Mouse (Mus musculus) MEL (cell line): ENCODE measurements at regions not wholly inside any gene's neighbourhood (a gene's known extent, or its start where the extent isn't known, plus 50 kb on each side); places are given as distances from the start of the nearest gene placed in this dataset.

Experiments
- CTCF ChIP-seq, 3 experiments: IDR thresholded peaks in 2 of 3; conservative IDR thresholded peaks in 1 of 3; 2 replicates each; pipeline ENCODE4 v1.5.1; 2011 to 2012; ENCODE audit warnings: low read length in 3 of 3, low read depth in 2 of 3, mild to moderate bottlenecking in 2 of 3, improper control_type of control experiment in 1 of 3, inconsistent platforms in 1 of 3, mixed read lengths in 1 of 3, moderate library complexity in 1 of 3; ENCODE audit not compliant: control insufficient read depth in 1 of 3, insufficient read depth in 1 of 3, poor library complexity in 1 of 3, severe bottlenecking in 1 of 3
- EP300 ChIP-seq, 2 experiments: IDR thresholded peaks; 2 replicates each; pipeline ENCODE4 v1.6.1; 2011; ENCODE audit warnings: improper control_type of control experiment in 2 of 2, low read length in 2 of 2, low read depth in 1 of 2, mild to moderate bottlenecking in 1 of 2
- GATA1 ChIP-seq: IDR thresholded peaks from 2 replicates; pipeline ENCODE4 v1.6.1; 2011; ENCODE audit warnings: low read depth, low read length, improper control_type of control experiment
- HCFC1 ChIP-seq: IDR thresholded peaks from 2 replicates; pipeline ENCODE4 v1.6.1; 2012; ENCODE audit warnings: low read depth, mild to moderate bottlenecking, inconsistent platforms, low read length, improper control_type of control experiment, moderate library complexity
- MAFK ChIP-seq: IDR thresholded peaks from 2 replicates; pipeline ENCODE4 v1.6.1; 2011; ENCODE audit warnings: low read depth, mild to moderate bottlenecking, low read length, improper control_type of control experiment, borderline replicate concordance
- MAZ ChIP-seq: IDR thresholded peaks from 2 replicates; pipeline ENCODE4 v1.6.1; 2012; ENCODE audit warnings: low read depth, mild to moderate bottlenecking, inconsistent platforms, low read length, improper control_type of control experiment
- NELFE ChIP-seq: IDR thresholded peaks from 2 replicates; pipeline ENCODE4 v1.6.1; 2011; ENCODE audit warnings: low read depth, low read length, improper control_type of control experiment
- POLR2A ChIP-seq, 2 experiments: IDR thresholded peaks; 2 replicates each; pipeline ENCODE4 v1.6.1; 2011 to 2012; ENCODE audit warnings: low read length in 2 of 2, mild to moderate bottlenecking in 2 of 2, control low read depth in 1 of 2, improper control_type of control experiment in 1 of 2, low read depth in 1 of 2, moderate library complexity in 1 of 2; ENCODE audit not compliant: control insufficient read depth in 1 of 2, insufficient read depth in 1 of 2, poor library complexity in 1 of 2
- RAD21 ChIP-seq: IDR thresholded peaks from 2 replicates; pipeline ENCODE4 v1.6.1; 2011; ENCODE audit warnings: mild to moderate bottlenecking, low read depth, low read length, improper control_type of control experiment
- TBP ChIP-seq: IDR thresholded peaks from 2 replicates; pipeline ENCODE4 v1.8.0; 2011; ENCODE audit warnings: low read depth, low read length, improper control_type of control experiment
- ZC3H11A ChIP-seq: IDR thresholded peaks from 2 replicates; pipeline ENCODE4 v1.6.1; 2012; ENCODE audit warnings: low read depth, mild to moderate bottlenecking, inconsistent platforms, low read length, improper control_type of control experiment
- ZMIZ1 ChIP-seq: IDR thresholded peaks from 2 replicates; pipeline ENCODE4 v1.6.1; 2012; ENCODE audit warnings: low read depth, mild to moderate bottlenecking, inconsistent platforms, low read length, improper control_type of control experiment, moderate library complexity

- TF ChIP-seq HCFC1: no peak
- TF ChIP-seq ZC3H11A: no peak
- no peak for TF ChIP-seq CTCF (IDR thresholded peaks at IDR 0.05 in 2 of 3, conservative IDR thresholded peaks at IDR 0.05 in 1 of 3; ENCODE audit: control insufficient read depth in 1 of 3, insufficient read depth in 1 of 3, low read depth in 2 of 3, low read length in 3 of 3, poor library complexity in 1 of 3, severe bottlenecking in 1 of 3)
- TF ChIP-seq ZMIZ1: no peak
- no peak for TF ChIP-seq POLR2A (IDR thresholded peaks at IDR 0.05; ENCODE audit: control insufficient read depth in 1 of 2, insufficient read depth in 1 of 2, low read depth in 1 of 2, low read length in 2 of 2, poor library complexity in 1 of 2)
- TF ChIP-seq NELFE: no peak
- no peak for TF ChIP-seq MAFK
- no peak for TF ChIP-seq EP300 (IDR thresholded peaks at IDR 0.05; ENCODE audit: low read depth in 1 of 2, low read length in 2 of 2)
- no peak for TF ChIP-seq GATA1
- TF ChIP-seq MAZ: no peak
- no peak for TF ChIP-seq RAD21
- TF ChIP-seq TBP: no peak
Observed at GRCm38 (mm10) chr16:9260966-9261365, 431.1 kb downstream of the 1810013L24Rik start.
